Mouse (Mus musculus): ENCODE measurements around the gene Cdk14. TPM values are rescaled to one million over a fixed set of nuclear protein-coding genes. Genes with fewer than 3 reads are reported as not detected.

The Cdk14 gene
- polyA plus RNA-seq, 1 experiment = 10.1 TPM

- Histone ChIP-seq H3K27ac (replicated peaks; ENCODE audit: low read depth, low read length) (no peak overlapping the region), H3K4me3 (ENCODE audit: insufficient read depth, low read depth, low read length) (no peak overlapping the region), H3K4me1 (ENCODE audit: control insufficient read depth, insufficient read depth, insufficient read length, low read length) (0 out of 2 replicates have a peak, but pooled peaks cover 3% of the 10 kb centered on the region)
These were observed 114.8 kb downstream of the Cdk14 start for GRCm38 (mm10) chr5:5305286-5305685.

- no peak overlapping the region for H3K27ac ChIP-seq (replicated peaks; ENCODE audit: low read depth, low read length)
- H3K4me3 ChIP-seq (ENCODE audit: insufficient read depth, low read depth, low read length) = no peak overlapping the region
- H3K4me1 ChIP-seq (ENCODE audit: control insufficient read depth, insufficient read depth, insufficient read length, low read length) = 0 out of 2 replicates have a peak, but pooled peaks cover 3% of the 10 kb centered on the region
These were observed 116.9 kb downstream of the Cdk14 start for GRCm38 (mm10) chr5:5303102-5303670.

- H3K4me1 ChIP-seq (ENCODE audit: control insufficient read depth, insufficient read depth, insufficient read length, low read length) = 0 out of 2 replicates have a peak, but pooled peaks cover 3% of the 10 kb centered on the region
- H3K27ac ChIP-seq (replicated peaks; ENCODE audit: low read depth, low read length) = no peak overlapping the region
- H3K4me3 ChIP-seq (ENCODE audit: insufficient read depth, low read depth, low read length) = no peak overlapping the region
These were observed 118.5 kb downstream of the Cdk14 start for GRCm38 (mm10) chr5:5301571-5302079.

GRCm38 (mm10) chr5:5300998-5301397 is 119.1 kb downstream of the Cdk14 start:
- no peak overlapping the region for H3K27ac ChIP-seq (replicated peaks; ENCODE audit: low read depth, low read length)

GRCm38 (mm10) chr5:5300290-5300689 is 119.8 kb downstream of the Cdk14 start:
- Histone ChIP-seq H3K27ac (replicated peaks; ENCODE audit: low read depth, low read length) (no peak overlapping the region), H3K4me1 (ENCODE audit: control insufficient read depth, insufficient read depth, insufficient read length, low read length) (0 out of 2 replicates have a peak, but pooled peaks cover 3% of the 10 kb centered on the region), H3K4me3 (ENCODE audit: insufficient read depth, low read depth, low read length) (no peak overlapping the region)

More at GRCm38 (mm10) chr5:5300998-5301397, 119.1 kb downstream of the Cdk14 start:
- no peak overlapping the region for H3K4me3 ChIP-seq (ENCODE audit: insufficient read depth, low read depth, low read length)
- H3K4me1 ChIP-seq (ENCODE audit: control insufficient read depth, insufficient read depth, insufficient read length, low read length) = 0 out of 2 replicates have a peak, but pooled peaks cover 3% of the 10 kb centered on the region

GRCm38 (mm10) chr5:5297222-5297621 is 122.9 kb downstream of the Cdk14 start:
- H3K4me1 ChIP-seq (ENCODE audit: control insufficient read depth, insufficient read depth, insufficient read length, low read length) = no peaks in the 10 kb centered on the region
- H3K27ac ChIP-seq (replicated peaks; ENCODE audit: low read depth, low read length) = no peak overlapping the region
- H3K4me3 ChIP-seq (ENCODE audit: insufficient read depth, low read depth, low read length) = no peak overlapping the region

GRCm38 (mm10) chr5:5296773-5297172 is 123.3 kb downstream of the Cdk14 start:
- Histone ChIP-seq H3K4me3 (ENCODE audit: insufficient read depth, low read depth, low read length) (no peak overlapping the region), H3K4me1 (ENCODE audit: control insufficient read depth, insufficient read depth, insufficient read length, low read length) (no peaks in the 10 kb centered on the region), H3K27ac (replicated peaks; ENCODE audit: low read depth, low read length) (no peak overlapping the region)

- Histone ChIP-seq H3K27ac (replicated peaks; ENCODE audit: low read depth, low read length) (no peak overlapping the region), H3K4me1 (ENCODE audit: control insufficient read depth, insufficient read depth, insufficient read length, low read length) (no peaks in the 10 kb centered on the region), H3K4me3 (ENCODE audit: insufficient read depth, low read depth, low read length) (no peak overlapping the region)
These were observed 127.1 kb downstream of the Cdk14 start for GRCm38 (mm10) chr5:5292830-5293542.

- H3K27ac ChIP-seq (replicated peaks; ENCODE audit: low read depth, low read length) = no peak overlapping the region
- no peaks in the 10 kb centered on the region for H3K4me1 ChIP-seq (ENCODE audit: control insufficient read depth, insufficient read depth, insufficient read length, low read length)
- H3K4me3 ChIP-seq (ENCODE audit: insufficient read depth, low read depth, low read length) = no peak overlapping the region
These were observed 128.7 kb downstream of the Cdk14 start for GRCm38 (mm10) chr5:5291321-5291991.

- no peak overlapping the region for H3K4me3 ChIP-seq (ENCODE audit: insufficient read depth, low read depth, low read length)
- no peak overlapping the region for H3K27ac ChIP-seq (replicated peaks; ENCODE audit: low read depth, low read length)
- no peaks in the 10 kb centered on the region for H3K4me1 ChIP-seq (ENCODE audit: control insufficient read depth, insufficient read depth, insufficient read length, low read length)
These were observed 129.4 kb downstream of the Cdk14 start for GRCm38 (mm10) chr5:5290714-5291113.

GRCm38 (mm10) chr5:5285876-5286275 is 134.2 kb downstream of the Cdk14 start:
- H3K27ac ChIP-seq (replicated peaks; ENCODE audit: low read depth, low read length) = no peak overlapping the region
- H3K4me3 ChIP-seq (ENCODE audit: insufficient read depth, low read depth, low read length) = no peak overlapping the region
- H3K4me1 ChIP-seq (ENCODE audit: control insufficient read depth, insufficient read depth, insufficient read length, low read length) = no peaks in the 10 kb centered on the region

- H3K4me1 ChIP-seq (ENCODE audit: control insufficient read depth, insufficient read depth, insufficient read length, low read length) = no peaks in the 10 kb centered on the region
- no peak overlapping the region for H3K4me3 ChIP-seq (ENCODE audit: insufficient read depth, low read depth, low read length)
- H3K27ac ChIP-seq (replicated peaks; ENCODE audit: low read depth, low read length) = no peak overlapping the region
These were observed 135.6 kb downstream of the Cdk14 start for GRCm38 (mm10) chr5:5284531-5284930.

GRCm38 (mm10) chr5:5283756-5284430 is 136.2 kb downstream of the Cdk14 start:
- Histone ChIP-seq H3K27ac (replicated peaks; ENCODE audit: low read depth, low read length) (no peak overlapping the region), H3K4me1 (ENCODE audit: control insufficient read depth, insufficient read depth, insufficient read length, low read length) (no peaks in the 10 kb centered on the region), H3K4me3 (ENCODE audit: insufficient read depth, low read depth, low read length) (no peak overlapping the region)

- Histone ChIP-seq H3K4me3 (ENCODE audit: insufficient read depth, low read depth, low read length) (no peak overlapping the region), H3K4me1 (ENCODE audit: control insufficient read depth, insufficient read depth, insufficient read length, low read length) (no peaks in the 10 kb centered on the region), H3K27ac (replicated peaks; ENCODE audit: low read depth, low read length) (no peak overlapping the region)
These were observed 137.7 kb downstream of the Cdk14 start for GRCm38 (mm10) chr5:5282425-5282824.

GRCm38 (mm10) chr5:5275321-5275720 is 144.8 kb downstream of the Cdk14 start:
- Histone ChIP-seq H3K4me3 (ENCODE audit: insufficient read depth, low read depth, low read length) (no peak overlapping the region), H3K27ac (replicated peaks; ENCODE audit: low read depth, low read length) (no peak overlapping the region), H3K4me1 (ENCODE audit: control insufficient read depth, insufficient read depth, insufficient read length, low read length) (peaks cover 3% of the 10 kb centered on the region; the same call in 1 of the 2 replicates)

All from brown adipose tissue, adult 24 weeks (tissue).